Mouse (Mus musculus): ENCODE data around the gene Brsk1.

Brsk1 gene

GRCm38 (mm10) chr7:4740309-4740727, 49.9 kb downstream of the Brsk1 start:
- DNase-seq: no peak

- DNase-seq: peak; percentile 83
Measured at GRCm38 (mm10) chr7:4741151-4741550, 50.7 kb downstream of the Brsk1 start.

- no peak for DNase-seq
Measured at GRCm38 (mm10) chr7:4741672-4742481, 51.5 kb downstream of the Brsk1 start.

GRCm38 (mm10) chr7:4742482-4742819, 52.0 kb downstream of the Brsk1 start:
- no peak for DNase-seq

GRCm38 (mm10) chr7:4743354-4743753, 53.0 kb downstream of the Brsk1 start:
- DNase-seq: no peak

GRCm38 (mm10) chr7:4744886-4745285, 54.5 kb downstream of the Brsk1 start:
- DNase-seq: no peak

- no peak for DNase-seq
Measured at GRCm38 (mm10) chr7:4746326-4746980, 56.0 kb downstream of the Brsk1 start.

- no peak for DNase-seq
Measured at GRCm38 (mm10) chr7:4747156-4747899, 56.9 kb downstream of the Brsk1 start.

GRCm38 (mm10) chr7:4748321-4748720, 57.9 kb downstream of the Brsk1 start:
- no peak for DNase-seq

GRCm38 (mm10) chr7:4749169-4749568, 58.8 kb downstream of the Brsk1 start:
- DNase-seq: no peak

GRCm38 (mm10) chr7:4751971-4752820, 61.8 kb downstream of the Brsk1 start:
- DNase-seq: peak; percentile 63

GRCm38 (mm10) chr7:4752821-4753570, 62.6 kb downstream of the Brsk1 start, which contains the start of gene Cox6b2:
Cox6b2 (minus strand) TSS chr7:4753094.
- peak; percentile 78 for DNase-seq

- no peak for DNase-seq
Measured at GRCm38 (mm10) chr7:4759670-4760069, 69.3 kb downstream of the Brsk1 start.

- no peak for DNase-seq
Measured at GRCm38 (mm10) chr7:4764946-4765710, 74.7 kb downstream of the Brsk1 start.

Data from kidney, adult 11 months (tissue).